Mouse (Mus musculus): Measurements from ENCODE around the gene Mr1.

Gene Mr1

DNA sequence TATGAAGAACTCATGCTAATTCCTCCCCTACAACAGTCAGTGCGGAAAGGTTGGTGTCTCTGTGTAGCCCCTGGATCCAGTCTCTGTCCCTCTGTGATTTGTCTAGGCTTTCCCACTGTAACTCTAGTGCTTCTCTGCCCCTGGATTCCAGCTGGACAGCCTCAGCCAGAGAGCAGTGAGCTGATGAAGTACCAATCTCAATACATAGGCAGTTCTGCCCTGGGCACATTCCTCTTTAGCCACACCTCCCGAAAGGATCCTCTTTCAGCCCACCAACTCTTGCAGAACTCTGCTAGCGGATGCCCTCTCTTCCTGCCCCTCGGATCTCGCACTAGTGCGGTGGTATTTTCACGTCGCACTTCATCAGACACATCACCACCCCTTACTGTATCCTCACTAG, 11.7 kb downstream of the Mr1 start:
- no peak for DNase-seq (ENCODE audit: low read depth in 2 of 2, low spot score in 2 of 2)

DNA sequence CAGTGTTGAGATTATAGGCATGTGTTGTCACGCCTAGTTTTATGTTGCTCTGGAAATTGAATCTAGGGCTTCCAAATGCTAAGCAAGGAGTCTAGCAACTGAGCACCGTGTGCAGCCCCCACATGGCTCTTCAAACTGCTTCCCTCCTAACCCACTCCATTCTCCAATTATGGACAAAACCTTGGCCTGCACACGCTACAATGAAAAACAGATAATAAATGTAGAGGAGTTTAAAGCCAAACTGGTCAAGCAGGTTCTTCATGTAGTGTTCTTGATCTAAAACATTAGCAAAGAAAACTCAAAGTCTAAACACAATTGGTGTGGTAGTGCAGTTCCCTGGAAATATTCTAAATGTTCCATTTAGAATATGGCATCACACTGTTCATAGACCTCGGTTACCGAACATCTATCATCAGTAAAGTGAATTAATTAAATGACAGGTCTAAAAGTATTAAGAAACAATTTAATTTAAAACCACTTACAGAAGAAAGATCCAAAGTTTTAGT, 19.1 kb downstream of the Mr1 start:
- no peak for DNase-seq (ENCODE audit: low read depth in 2 of 2, low spot score in 2 of 2)

GRCm38 (mm10) chr1:155126716-155127115, 19.9 kb downstream of the Mr1 start:
- no peak for DNase-seq (ENCODE audit: low read depth in 2 of 2, low spot score in 2 of 2)

GRCm38 (mm10) chr1:155124397-155124796, 22.2 kb downstream of the Mr1 start:
- DNase-seq (ENCODE audit: low read depth in 2 of 2, low spot score in 2 of 2): no peak

DNA sequence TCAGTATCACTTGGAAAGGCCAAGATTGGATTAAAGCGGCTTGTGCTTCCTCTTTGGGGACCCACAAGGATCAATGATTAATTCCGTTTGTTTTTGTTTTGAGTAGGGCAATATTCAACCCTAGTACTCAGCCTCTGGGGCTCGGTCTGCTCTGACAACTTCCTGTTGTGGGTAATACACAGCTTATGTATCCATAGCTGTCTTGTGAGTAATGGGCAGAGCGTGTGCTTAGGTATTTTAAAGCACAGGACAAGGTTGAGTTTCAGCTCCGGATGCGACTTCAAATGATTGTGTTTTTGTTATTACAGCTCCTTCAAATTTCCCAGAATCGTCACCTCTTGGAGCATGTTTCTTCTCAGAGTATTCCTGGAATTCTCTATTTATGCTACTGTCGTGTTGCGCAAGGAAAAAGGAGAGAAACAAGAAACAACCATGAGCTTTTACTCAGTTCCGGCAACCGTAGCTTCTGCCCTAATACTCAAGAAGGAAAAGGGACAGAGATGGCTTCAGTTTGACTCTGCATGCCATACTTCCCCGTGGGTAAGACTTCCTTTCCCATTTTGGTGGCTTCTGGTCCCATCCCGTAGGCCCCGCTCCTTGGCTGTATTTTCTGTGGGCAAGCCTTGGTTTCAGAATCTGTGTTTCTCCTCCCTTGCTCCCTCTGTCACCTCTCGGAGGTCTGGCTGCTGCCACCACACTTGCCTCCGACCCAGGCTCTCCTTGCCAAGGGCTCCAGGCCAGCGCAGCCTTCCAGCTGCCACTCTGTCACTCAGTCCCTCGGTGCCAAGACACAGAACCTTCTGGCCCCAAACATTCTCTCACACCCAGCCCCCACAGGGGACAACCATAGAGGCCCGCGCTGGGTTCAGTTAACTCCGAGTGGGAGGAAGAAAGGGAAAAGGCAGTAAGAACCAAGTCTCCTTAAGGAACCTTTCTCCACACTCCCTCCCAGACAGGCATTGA, 24.4 kb downstream of the Mr1 start:
- DNase-seq (ENCODE audit: low read depth in 2 of 2, low spot score in 2 of 2): no peak

DNA sequence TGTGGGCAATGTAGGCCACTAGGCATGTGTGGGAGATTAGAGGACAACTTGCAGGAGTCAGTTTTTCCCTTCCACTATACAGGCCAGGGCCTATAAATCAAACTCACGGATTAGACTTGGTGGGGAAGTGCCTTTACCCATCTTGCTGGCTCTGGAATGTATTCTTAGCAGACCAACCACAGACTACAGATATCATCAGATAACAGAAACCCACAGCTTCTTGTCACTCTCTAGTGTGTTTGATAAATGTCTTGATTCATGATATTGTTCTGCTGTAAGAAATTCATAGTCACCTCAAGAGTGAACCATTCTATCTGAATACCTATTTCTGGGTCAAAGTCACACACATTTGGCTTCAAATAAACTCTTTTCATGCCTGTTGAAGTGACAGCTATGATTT, 26.9 kb downstream of the Mr1 start:
- no peak for DNase-seq (ENCODE audit: low read depth in 2 of 2, low spot score in 2 of 2)

GRCm38 (mm10) chr1:155113946-155114345, 32.7 kb downstream of the Mr1 start:
- no peak for DNase-seq (ENCODE audit: low read depth in 2 of 2, low spot score in 2 of 2)

- DNase-seq (ENCODE audit: low read depth in 2 of 2, low spot score in 2 of 2): no peak
Measured at GRCm38 (mm10) chr1:155112875-155113274, 33.7 kb downstream of the Mr1 start.

DNA sequence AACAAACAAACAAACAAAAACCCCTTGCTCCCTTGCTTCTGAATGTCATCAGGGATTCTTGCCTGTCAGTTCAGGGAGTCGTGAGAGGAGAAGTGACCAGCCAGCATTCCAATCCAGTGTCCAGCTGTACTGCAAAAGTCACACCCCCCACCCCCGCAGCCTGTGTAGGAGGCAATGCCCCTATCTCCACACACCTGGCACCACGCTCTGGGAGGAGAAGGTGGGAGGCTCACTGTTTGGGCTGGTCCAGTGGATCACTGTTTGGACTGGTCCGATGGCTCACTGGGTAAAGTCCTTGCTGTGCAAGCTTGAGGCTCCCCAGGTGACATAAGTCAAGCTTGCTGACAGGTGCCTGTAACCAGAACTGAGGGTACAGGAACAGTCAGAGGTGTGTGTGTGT, 34.5 kb downstream of the Mr1 start:
- no peak for DNase-seq (ENCODE audit: low read depth in 2 of 2, low spot score in 2 of 2)

DNA sequence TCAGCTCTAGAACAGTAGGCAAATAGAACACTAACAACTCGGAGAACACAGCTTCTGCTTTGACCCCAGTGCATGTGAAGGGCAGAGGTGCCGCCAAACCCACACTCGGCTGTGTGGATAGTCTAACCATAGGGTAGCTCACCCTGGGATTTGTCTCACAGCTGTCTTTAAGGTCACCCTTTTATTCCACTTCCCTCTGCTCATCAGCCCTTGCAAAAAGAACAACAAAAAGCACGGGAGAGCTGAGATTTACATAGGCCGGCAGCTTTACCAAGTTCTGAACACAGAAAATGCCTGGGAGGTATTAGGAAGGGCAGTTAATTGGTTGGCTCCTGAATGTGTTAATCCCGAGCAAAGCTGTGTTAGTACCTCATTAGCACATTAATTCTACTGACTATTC, 35.1 kb downstream of the Mr1 start:
- no peak for DNase-seq (ENCODE audit: low read depth in 2 of 2, low spot score in 2 of 2)

- no peak for DNase-seq (ENCODE audit: low read depth in 2 of 2, low spot score in 2 of 2)
Measured at GRCm38 (mm10) chr1:155109387-155110350, 36.9 kb downstream of the Mr1 start.

DNA sequence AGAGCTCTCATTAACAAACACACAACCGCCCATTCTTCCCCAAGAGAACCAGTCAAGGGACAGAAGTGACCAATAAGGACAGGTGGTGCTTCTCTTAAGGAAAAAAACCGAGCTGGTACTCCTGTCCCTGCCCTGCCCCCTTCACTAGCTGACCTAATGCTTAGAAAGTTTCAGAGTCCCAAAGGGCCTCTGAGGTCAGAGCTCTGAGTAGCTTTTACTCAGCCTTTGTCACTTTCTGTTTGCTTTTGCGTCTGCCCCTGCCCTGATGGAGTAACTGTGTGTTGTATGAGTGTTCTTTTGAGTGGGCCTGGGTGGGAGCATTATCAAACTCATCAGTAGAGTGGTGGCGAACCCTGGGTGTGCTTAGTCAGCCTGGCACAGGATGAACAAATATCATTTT, 38.2 kb downstream of the Mr1 start:
- DNase-seq (ENCODE audit: low read depth in 2 of 2, low spot score in 2 of 2): no peak

DNA sequence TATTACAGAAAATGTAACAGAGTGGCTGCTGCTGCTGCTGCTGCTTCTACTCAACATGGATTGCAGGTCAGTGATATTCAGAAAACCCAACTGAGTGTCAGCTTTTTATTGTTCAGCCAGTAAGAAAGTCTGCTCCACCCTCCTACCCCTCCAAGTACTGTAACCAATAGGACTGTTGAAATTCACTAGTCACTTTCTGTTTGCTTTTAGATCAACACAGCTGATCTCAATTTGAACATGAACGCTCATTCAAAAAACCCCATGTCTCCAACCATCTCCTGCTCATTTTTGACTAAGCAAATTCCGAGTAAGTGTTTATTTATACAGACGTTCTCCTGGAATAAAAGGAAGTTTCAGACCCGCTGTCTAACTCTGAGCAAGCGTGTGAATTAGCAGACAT, 38.8 kb downstream of the Mr1 start:
- DNase-seq (ENCODE audit: low read depth in 2 of 2, low spot score in 2 of 2): no peak

DNA sequence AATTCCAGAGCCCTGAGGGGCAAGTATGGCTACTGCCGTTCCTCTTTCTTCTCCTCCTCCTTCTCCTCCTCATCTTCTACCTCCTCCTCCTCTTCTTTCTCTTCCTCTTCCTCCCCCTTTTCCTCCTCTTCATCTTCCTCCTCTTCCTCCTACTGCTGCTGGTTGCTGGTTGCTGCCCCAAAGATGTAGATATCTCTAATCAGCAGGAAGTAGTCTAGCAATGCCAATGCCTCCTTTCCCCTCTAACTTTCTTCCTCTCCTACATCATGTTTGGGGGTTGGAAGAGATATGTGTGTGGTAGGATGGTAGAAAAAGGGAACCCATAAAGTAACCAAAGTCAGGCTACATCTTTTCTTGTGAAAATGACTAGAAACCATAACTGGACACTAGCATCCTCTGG, 40.3 kb downstream of the Mr1 start:
- DNase-seq (ENCODE audit: low read depth in 2 of 2, low spot score in 2 of 2): no peak

DNA sequence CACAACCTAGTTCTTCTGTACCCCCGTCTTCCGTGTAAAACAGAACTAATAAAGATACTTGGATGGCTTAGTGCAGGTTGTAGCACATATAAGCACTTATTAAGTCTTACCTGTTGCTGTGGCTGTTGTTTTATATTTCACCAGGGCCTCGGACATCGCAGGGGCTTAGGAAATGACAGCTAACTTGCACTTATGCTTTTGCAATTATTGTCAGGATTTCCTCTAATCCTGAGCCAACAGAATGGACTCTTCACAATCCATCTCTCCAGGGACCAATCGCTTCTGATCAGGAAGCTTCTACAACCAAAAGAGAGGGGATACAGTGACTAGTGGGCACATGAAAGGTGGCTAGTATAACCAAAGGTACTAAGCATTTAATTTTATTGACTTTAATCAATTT, 42.6 kb downstream of the Mr1 start:
- no peak for DNase-seq (ENCODE audit: low read depth in 2 of 2, low spot score in 2 of 2)

DNA sequence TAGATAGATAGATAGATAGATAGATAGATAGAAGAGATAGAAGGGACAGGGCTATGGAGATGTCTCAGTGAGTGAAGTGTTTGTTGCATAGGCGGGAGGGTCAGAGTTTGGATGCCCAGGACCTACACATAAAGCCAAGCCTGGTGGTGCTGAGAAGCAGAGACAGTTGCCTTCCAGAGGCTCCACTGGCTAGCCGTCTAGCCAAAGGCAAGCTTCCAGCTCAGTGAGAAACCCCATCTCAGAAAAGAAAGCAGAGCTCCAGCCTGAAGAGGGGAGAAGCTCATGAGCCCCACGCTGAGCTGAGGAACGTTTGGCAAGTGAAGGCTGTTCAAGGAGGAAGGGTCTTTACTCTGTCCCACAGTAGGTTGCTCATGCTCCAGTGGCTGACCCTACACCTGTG, 44.0 kb downstream of the Mr1 start:
- no peak for DNase-seq (ENCODE audit: low read depth in 2 of 2, low spot score in 2 of 2)

DNA sequence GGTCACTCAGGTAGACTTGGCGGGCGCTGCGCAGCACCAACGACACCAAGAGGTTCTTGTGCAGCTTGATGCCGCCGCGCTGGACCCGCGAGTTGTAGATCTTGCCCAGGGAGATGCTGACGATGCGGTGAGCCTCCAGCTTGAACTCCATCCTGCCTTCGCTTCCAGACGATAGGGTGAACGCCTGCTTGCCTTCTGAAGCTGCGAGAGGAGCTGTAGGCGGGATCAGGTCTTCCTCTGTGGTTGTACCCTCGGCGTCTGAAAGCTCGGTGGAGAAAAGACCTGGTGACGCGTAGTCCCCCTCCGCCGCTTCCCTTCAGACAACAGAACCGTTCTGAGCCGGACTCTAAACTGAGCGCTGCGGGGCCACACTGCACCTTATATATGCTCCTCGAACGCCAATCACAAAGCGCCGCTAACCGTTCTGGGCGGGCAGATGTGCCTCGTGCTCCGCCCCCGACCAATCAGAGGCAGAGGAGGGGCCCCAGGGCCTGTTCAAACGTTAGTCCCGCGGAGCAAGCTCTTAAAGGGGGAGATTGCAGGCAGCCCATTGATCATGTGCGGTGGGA, 47.2 kb downstream of the Mr1 start, which contains the start of gene Ier5:
Gene Ier5, minus strand, starts transcription at position 357 of the 569 bp plus-strand sequence.
- DNase-seq (ENCODE audit: low read depth in 2 of 2, low spot score in 2 of 2): peak; percentile 99

DNA sequence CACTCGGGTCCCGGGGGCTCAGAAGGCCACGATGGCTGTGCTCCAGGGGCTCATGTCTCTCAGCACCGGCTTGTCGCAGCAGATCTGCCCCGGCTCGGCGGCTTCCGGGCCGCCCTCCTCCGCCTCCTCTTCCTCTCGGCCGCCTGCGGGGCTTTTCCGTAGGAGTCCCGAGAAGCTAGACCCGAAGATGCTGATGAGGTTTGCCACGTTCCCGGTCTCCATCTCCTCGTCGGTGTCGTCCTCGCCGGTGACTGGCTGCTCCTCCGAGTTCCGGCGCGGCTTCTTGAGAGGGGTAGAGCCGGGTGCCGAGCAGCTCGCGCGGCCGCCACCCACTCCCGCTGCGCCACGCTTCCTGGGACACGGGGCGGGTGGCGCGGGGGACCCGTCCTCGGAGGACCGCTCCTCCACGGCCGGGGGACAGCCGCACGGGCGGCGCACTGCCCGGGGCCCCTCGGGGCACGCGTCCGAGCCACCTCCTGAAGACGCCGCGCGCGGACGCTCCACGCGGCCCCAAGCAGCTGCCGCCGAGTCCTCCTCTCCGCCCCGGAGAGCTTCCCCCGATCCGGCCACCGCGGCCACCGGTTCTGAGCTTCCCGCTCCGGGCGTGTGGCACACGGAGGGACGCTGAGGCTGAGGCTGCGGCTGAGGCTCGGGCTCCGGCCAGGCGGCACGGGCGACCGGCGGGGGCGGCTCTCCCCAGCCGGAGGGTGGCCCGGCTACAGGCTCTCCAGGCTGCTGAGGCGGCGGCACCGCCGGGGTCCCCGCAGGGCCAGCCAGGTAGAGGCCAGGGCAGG, 47.9 kb downstream of the Mr1 start:
- DNase-seq (ENCODE audit: low read depth in 2 of 2, low spot score in 2 of 2): peak; percentile 61 to 66

DNA sequence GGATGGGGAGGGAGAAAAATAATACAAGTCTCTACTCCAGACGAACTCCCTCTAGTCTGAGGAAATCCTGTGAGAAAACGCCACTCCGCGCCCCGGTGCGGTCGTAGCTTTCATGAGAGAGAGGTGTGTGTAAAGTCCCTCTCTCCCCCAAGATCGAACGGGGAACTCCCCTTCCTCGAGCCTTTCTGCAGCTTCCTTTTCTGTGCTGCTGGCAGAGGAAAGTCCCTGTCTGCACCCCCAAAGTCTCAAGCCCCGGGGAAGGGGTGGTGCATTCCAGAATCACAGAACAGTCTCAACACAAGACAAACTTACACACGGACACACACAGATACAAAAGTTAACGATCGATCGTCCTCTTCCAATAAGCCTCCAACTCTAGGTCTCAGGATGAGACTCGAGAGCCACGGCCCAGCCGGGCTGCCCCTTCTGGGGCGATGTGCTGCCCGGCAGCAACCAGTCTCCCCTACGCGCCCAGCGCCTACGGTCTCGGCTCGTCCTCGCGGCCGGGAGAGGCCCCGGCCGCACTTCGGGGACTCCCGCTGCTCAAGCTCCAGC, 48.6 kb downstream of the Mr1 start:
- peak; percentile 73 to 76 for DNase-seq (ENCODE audit: low read depth in 2 of 2, low spot score in 2 of 2)

DNA sequence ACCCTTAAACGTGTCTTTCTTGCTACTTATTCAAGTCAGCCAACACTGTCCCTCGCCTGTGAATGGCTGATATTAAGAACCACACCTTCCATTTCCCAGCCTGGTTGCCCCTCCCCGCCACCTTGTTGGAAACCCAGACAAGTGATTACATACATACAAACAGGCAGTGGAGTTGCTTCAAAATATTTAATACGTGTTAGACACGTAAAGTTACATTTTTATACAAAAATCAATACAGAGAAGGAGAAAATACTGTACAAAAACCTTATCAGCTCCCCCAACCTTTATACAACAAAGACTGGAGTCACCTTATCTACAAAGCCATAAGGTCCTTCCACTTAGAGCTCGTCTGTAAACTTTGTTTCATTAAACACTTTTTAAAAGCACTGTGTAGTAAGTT, 49.3 kb downstream of the Mr1 start:
- no peak for DNase-seq (ENCODE audit: low read depth in 2 of 2, low spot score in 2 of 2)

Data from CD8-positive naive resting alpha-beta T cell, adult 2 months (primary cell).